Mouse (Mus musculus): ENCODE measurements around the gene Wdr86.

GRCm38 (mm10) chr5:24696704-24697103 lies 33.8 kb downstream of the Wdr86 start:
- TF ChIP-seq CTCF (IDR thresholded peaks at IDR 0.05; ENCODE audit: borderline replicate concordance, extremely low read depth, insufficient read depth, insufficient read length), result no peak
- TF ChIP-seq POLR2A (IDR thresholded peaks at IDR 0.05; ENCODE audit: borderline replicate concordance, extremely low read depth, insufficient read depth, insufficient read length, poor library complexity, severe bottlenecking), result no peak

All from brain, embryonic 14.5 days (tissue).